Mouse (Mus musculus) lung, embryonic 15.5 days (tissue): ENCODE measurements at regions not wholly inside any gene's neighbourhood (a gene's known extent, or its start where the extent isn't known, plus 50 kb on each side); places are given as distances from the start of the nearest gene placed in this dataset.

Source experiments
- ATAC-seq: fragments of 200-750 bp; cut with Nextera tagmentation; 2 replicates; pipeline ENCODE4 v1.8.0; 2017; ENCODE audit warnings: moderate number of reproducible peaks, borderline replicate concordance; ENCODE audit not compliant: low FRiP score, low TSS enrichment; ENCODE audit errors: extremely low read depth
- H3K27ac ChIP-seq: fragments of 300-500 bp; sonication (generic); 2 replicates; pipeline ENCODE4 v1.5.1; 2015; ENCODE audit warnings: moderate library complexity, mild to moderate bottlenecking, inconsistent platforms
- H3K27me3 ChIP-seq: fragments of 300-500 bp; sonication (generic); 2 replicates; pipeline ENCODE4 v1.6.1; 2015; ENCODE audit warnings: inconsistent platforms
- H3K36me3 ChIP-seq: fragments of 300-500 bp; sonication (generic); 2 replicates; pipeline ENCODE4 v1.6.1; 2015; ENCODE audit warnings: inconsistent platforms
- H3K4me1 ChIP-seq: fragments of 300-500 bp; sonication (generic); 2 replicates; pipeline ENCODE4 v1.6.1; 2015; ENCODE audit warnings: inconsistent platforms
- H3K4me2 ChIP-seq: fragments of 300-500 bp; sonication (generic); 2 replicates; pipeline ENCODE4 v1.6.1; 2015; ENCODE audit warnings: inconsistent platforms, mild to moderate bottlenecking, moderate library complexity
- H3K4me3 ChIP-seq: fragments of 300-500 bp; sonication (generic); 2 replicates; pipeline ENCODE4 v1.5.1; 2015; ENCODE audit warnings: mild to moderate bottlenecking, inconsistent platforms
- H3K9ac ChIP-seq: fragments of 300-500 bp; sonication (generic); 2 replicates; pipeline ENCODE4 v1.6.1; 2015; ENCODE audit warnings: inconsistent platforms
- H3K9me3 ChIP-seq: fragments of 300-500 bp; sonication (generic); 2 replicates; pipeline ENCODE4 v1.6.1; 2016; ENCODE audit warnings: inconsistent platforms
- WGBS: fragments of 180-500 bp; shearing (Covaris S2); methylation state at CpG from one replicate; pipeline ENCODE4 v1.1.7; 2015; 5-methylcytosine and 5-hydroxymethylcytosine counted together

GRCm38 (mm10) chr7:75063816-75064215, 245.2 kb downstream of the Sv2b start:
- Histone ChIP-seq H3K9ac (no peak overlapping the region), H3K4me1 (no peaks in the 10 kb centered on the region), H3K36me3 (no peaks in the 10 kb centered on the region), H3K27me3 (no peaks in the 10 kb centered on the region), H3K9me3 (no peaks in the 10 kb centered on the region), H3K27ac (no peak overlapping the region), H3K4me2 (no peak overlapping the region), H3K4me3 (no peak overlapping the region)
- 73% methylated on average over 2 of the region's 2 CpGs for WGBS
- ATAC-seq: no peak

- ATAC-seq: no peak
- no peaks in the 10 kb centered on the region for H3K9me3 ChIP-seq
- no peaks in the 10 kb centered on the region for H3K4me1 ChIP-seq
- 57% methylated on average over 1 of the region's 1 CpGs for WGBS
- no peaks in the 10 kb centered on the region for H3K36me3 ChIP-seq
- no peaks in the 10 kb centered on the region for H3K27me3 ChIP-seq
- H3K4me3 ChIP-seq: no peak overlapping the region
- no peak overlapping the region for H3K4me2 ChIP-seq
- no peak overlapping the region for H3K27ac ChIP-seq
- no peak overlapping the region for H3K9ac ChIP-seq
These were observed 258.8 kb downstream of the Sv2b start for GRCm38 (mm10) chr7:75050231-75050630.

- ATAC-seq: no peak
- no peak overlapping the region for H3K27ac ChIP-seq
- no peaks in the 10 kb centered on the region for H3K9me3 ChIP-seq
- 52% methylated on average over 5 of the region's 5 CpGs for whole genome bisulfite sequencing
- H3K4me3 ChIP-seq: no peak overlapping the region
- no peak overlapping the region for H3K9ac ChIP-seq
- H3K27me3 ChIP-seq: no peaks in the 10 kb centered on the region
- H3K36me3 ChIP-seq: no peaks in the 10 kb centered on the region
- H3K4me1 ChIP-seq: no peaks in the 10 kb centered on the region
- no peak overlapping the region for H3K4me2 ChIP-seq
These were observed 259.3 kb downstream of the Sv2b start for GRCm38 (mm10) chr7:75049751-75050150.

- Histone ChIP-seq H3K36me3 (no peaks in the 10 kb centered on the region), H3K27ac (no peak overlapping the region), H3K9ac (no peak overlapping the region), H3K4me2 (no peak overlapping the region), H3K9me3 (no peaks in the 10 kb centered on the region), H3K27me3 (no peaks in the 10 kb centered on the region), H3K4me1 (no peaks in the 10 kb centered on the region), H3K4me3 (no peak overlapping the region)
- no peak for ATAC-seq
- 69% methylated on average over 2 of the region's 2 CpGs for WGBS
These were observed 260.2 kb downstream of the Sv2b start for GRCm38 (mm10) chr7:75048822-75049221.

- H3K4me1 ChIP-seq: no peaks in the 10 kb centered on the region
- no peak overlapping the region for H3K9ac ChIP-seq
- no peak overlapping the region for H3K27ac ChIP-seq
- H3K4me3 ChIP-seq: no peak overlapping the region
- no peak for ATAC-seq
- 78% methylated on average over 3 of the region's 3 CpGs for WGBS
- H3K4me2 ChIP-seq: no peak overlapping the region
- H3K27me3 ChIP-seq: no peaks in the 10 kb centered on the region
- no peaks in the 10 kb centered on the region for H3K9me3 ChIP-seq
- no peaks in the 10 kb centered on the region for H3K36me3 ChIP-seq
These were observed 261.2 kb downstream of the Sv2b start for GRCm38 (mm10) chr7:75047827-75048226.

- Histone ChIP-seq H3K9ac (no peak overlapping the region), H3K4me2 (no peak overlapping the region), H3K36me3 (no peaks in the 10 kb centered on the region), H3K9me3 (no peaks in the 10 kb centered on the region), H3K27me3 (no peaks in the 10 kb centered on the region), H3K4me3 (no peak overlapping the region), H3K4me1 (no peaks in the 10 kb centered on the region), H3K27ac (no peak overlapping the region)
- no peak for ATAC-seq
- WGBS: 78% methylated on average over 6 of the region's 6 CpGs
These were observed 268.2 kb downstream of the Sv2b start for GRCm38 (mm10) chr7:75040871-75041270.

- no peaks in the 10 kb centered on the region for H3K27me3 ChIP-seq
- no peaks in the 10 kb centered on the region for H3K36me3 ChIP-seq
- H3K4me1 ChIP-seq: no peaks in the 10 kb centered on the region
- no peak overlapping the region for H3K4me2 ChIP-seq
- no peaks in the 10 kb centered on the region for H3K9me3 ChIP-seq
- no peak overlapping the region for H3K4me3 ChIP-seq
- WGBS: 51% methylated on average over 2 of the region's 2 CpGs
- no peak for ATAC-seq
- H3K9ac ChIP-seq: no peak overlapping the region
- no peak overlapping the region for H3K27ac ChIP-seq
These were observed 282.9 kb downstream of the Sv2b start for GRCm38 (mm10) chr7:75026191-75026590.

- 50% methylated on average over 6 of the region's 6 CpGs for WGBS
- H3K36me3 ChIP-seq: no peaks in the 10 kb centered on the region
- H3K4me2 ChIP-seq: no peak overlapping the region
- H3K9me3 ChIP-seq: no peaks in the 10 kb centered on the region
- ATAC-seq: no peak
- H3K4me1 ChIP-seq: no peaks in the 10 kb centered on the region
- H3K9ac ChIP-seq: no peak overlapping the region
- H3K27ac ChIP-seq: no peak overlapping the region
- H3K4me3 ChIP-seq: no peak overlapping the region
- no peaks in the 10 kb centered on the region for H3K27me3 ChIP-seq
These were observed 287.1 kb downstream of the Sv2b start for GRCm38 (mm10) chr7:75021966-75022365.

GRCm38 (mm10) chr7:75018640-75019039, 290.4 kb downstream of the Sv2b start:
- Histone ChIP-seq H3K4me1 (no peaks in the 10 kb centered on the region), H3K4me3 (no peak overlapping the region), H3K9me3 (no peaks in the 10 kb centered on the region), H3K27me3 (no peaks in the 10 kb centered on the region), H3K4me2 (no peak overlapping the region), H3K36me3 (no peaks in the 10 kb centered on the region), H3K27ac (no peak overlapping the region), H3K9ac (no peak overlapping the region)
- no peak for ATAC-seq
- 36% methylated on average over 7 of the region's 7 CpGs for WGBS

GRCm38 (mm10) chr7:75008481-75008880, 300.6 kb downstream of the Sv2b start:
- no peak overlapping the region for H3K4me2 ChIP-seq
- no peaks in the 10 kb centered on the region for H3K4me1 ChIP-seq
- no peak overlapping the region for H3K9ac ChIP-seq
- H3K27ac ChIP-seq: no peak overlapping the region
- H3K36me3 ChIP-seq: no peaks in the 10 kb centered on the region
- no peak overlapping the region for H3K4me3 ChIP-seq
- WGBS: 68% methylated on average over 2 of the region's 2 CpGs
- H3K27me3 ChIP-seq: no peaks in the 10 kb centered on the region
- no peaks in the 10 kb centered on the region for H3K9me3 ChIP-seq
- ATAC-seq: no peak

- Histone ChIP-seq H3K9ac (no peak overlapping the region), H3K27ac (no peak overlapping the region), H3K36me3 (no peaks in the 10 kb centered on the region), H3K4me3 (no peak overlapping the region), H3K4me2 (no peak overlapping the region), H3K4me1 (no peaks in the 10 kb centered on the region), H3K27me3 (no peaks in the 10 kb centered on the region), H3K9me3 (no peaks in the 10 kb centered on the region)
- 53% methylated on average over 2 of the region's 2 CpGs for WGBS
- ATAC-seq: no peak
These were observed 318.9 kb downstream of the Sv2b start for GRCm38 (mm10) chr7:74990198-74990597.

- no peaks in the 10 kb centered on the region for H3K27me3 ChIP-seq
- H3K9me3 ChIP-seq: no peaks in the 10 kb centered on the region
- H3K36me3 ChIP-seq: no peaks in the 10 kb centered on the region
- H3K4me1 ChIP-seq: no peaks in the 10 kb centered on the region
- H3K27ac ChIP-seq: no peak overlapping the region
- no peak overlapping the region for H3K4me2 ChIP-seq
- WGBS: 31% methylated on average over 2 of the region's 2 CpGs
- no peak overlapping the region for H3K4me3 ChIP-seq
- no peak overlapping the region for H3K9ac ChIP-seq
- ATAC-seq: no peak
These were observed 329.6 kb downstream of the Sv2b start for GRCm38 (mm10) chr7:74979479-74979878.

GRCm38 (mm10) chr7:74975986-74976385, 333.1 kb downstream of the Sv2b start:
- H3K4me1 ChIP-seq: no peaks in the 10 kb centered on the region
- ATAC-seq: no peak
- H3K4me3 ChIP-seq: no peak overlapping the region
- no peak overlapping the region for H3K27ac ChIP-seq
- no peaks in the 10 kb centered on the region for H3K27me3 ChIP-seq
- no peak overlapping the region for H3K4me2 ChIP-seq
- no peaks in the 10 kb centered on the region for H3K9me3 ChIP-seq
- H3K36me3 ChIP-seq: no peaks in the 10 kb centered on the region
- H3K9ac ChIP-seq: no peak overlapping the region
